Mouse (Mus musculus): Measurements from ENCODE around the gene Elf5.

DNA sequence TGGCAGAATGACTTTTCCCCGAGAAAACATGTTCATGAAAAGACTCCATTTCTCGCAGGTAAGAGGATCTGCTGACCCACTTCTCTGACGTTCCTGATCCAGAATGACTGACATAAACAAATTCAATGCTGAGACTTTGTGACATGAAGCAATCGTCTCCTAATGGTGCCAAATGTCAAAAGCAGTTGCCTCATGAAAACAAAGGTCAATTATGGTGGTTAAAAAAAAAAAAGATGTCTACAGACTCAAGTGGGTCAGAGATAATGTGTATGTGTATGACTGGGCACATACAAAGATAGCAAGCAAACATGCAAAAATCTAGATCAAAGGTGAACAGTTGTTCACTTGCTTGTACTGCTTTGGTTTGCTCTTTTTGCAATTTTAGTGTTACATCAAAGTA is 82.3 kb downstream of the Elf5 start:
- TF ChIP-seq CTCF (IDR thresholded peaks at IDR 0.05; ENCODE audit: control insufficient read depth, insufficient read depth, insufficient replicate concordance, low read depth, low read length) (no peak), POLR2A (IDR thresholded peaks at IDR 0.05; ENCODE audit: control insufficient read depth, low read depth, low read length) (no peak)

Measured in testis, adult 2 months (tissue).